Mouse (Mus musculus): ENCODE measurements at regions not wholly inside any gene's neighbourhood (a gene's known extent, or its start where the extent isn't known, plus 50 kb on each side); places are given as distances from the start of the nearest gene placed in this dataset.

GRCm38 (mm10) chr5:85177787-85178186 is 760.6 kb upstream of the Epha5 start:
- no peak for DNase-seq (ENCODE audit: low read depth, low spot score)

GRCm38 (mm10) chr5:85173899-85174298 is 756.7 kb upstream of the Epha5 start:
- peak; percentile 87 for DNase-seq (ENCODE audit: low read depth, low spot score)

- no peak for DNase-seq (ENCODE audit: low read depth, low spot score)
Observed at GRCm38 (mm10) chr5:85155858-85156257, 738.7 kb upstream of the Epha5 start.

GRCm38 (mm10) chr5:85155213-85155612 is 738.0 kb upstream of the Epha5 start:
- DNase-seq (ENCODE audit: low read depth, low spot score): no peak

Measured in R1 (cell line).